Mouse (Mus musculus): ENCODE measurements around the gene Emc9.

GRCm38 (mm10) chr14:55559799-55560201 is 25.3 kb downstream of the Emc9 start, which contains the start of gene Dcaf11:
- peak; percentile 63 for TF ChIP-seq CTCF (IDR thresholded peaks at IDR 0.05; ENCODE audit: low read depth)
- peak; percentile 56 for TF ChIP-seq EP300 (IDR thresholded peaks at IDR 0.05; ENCODE audit: low read depth)
